Mouse (Mus musculus): Measurements from ENCODE around the gene Pecam1. TPM values are rescaled to one million over a fixed set of nuclear protein-coding genes. Genes with fewer than 3 reads are reported as not detected.

Pecam1 gene
- polyA plus RNA-seq, 1 experiment from 2014 or later, result 46.8 TPM

DNA sequence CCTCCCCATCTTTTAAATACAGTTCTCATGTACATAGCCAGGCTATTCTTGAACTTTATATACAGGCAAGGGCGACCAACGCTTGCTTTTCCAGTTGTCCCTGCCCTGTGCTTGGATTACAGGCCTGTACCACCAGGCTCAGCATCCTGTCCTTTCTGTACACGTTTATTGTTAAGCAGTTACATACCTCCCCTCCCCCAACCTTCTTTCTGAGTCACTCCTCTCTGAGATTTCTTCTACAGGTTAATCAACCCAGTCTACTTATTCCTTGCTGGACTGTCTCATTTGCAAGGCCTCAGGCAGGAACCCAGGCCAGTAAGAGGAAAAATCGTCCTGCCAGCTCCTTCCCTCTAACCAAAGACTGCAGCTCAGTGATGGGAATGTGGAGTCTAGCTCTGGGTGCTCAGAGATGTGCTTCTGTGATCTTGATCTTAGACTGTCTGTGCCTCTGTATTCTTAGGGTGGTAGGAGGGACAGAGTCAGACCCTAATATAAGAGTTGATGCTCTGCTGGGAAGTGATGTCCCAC lies 79.4 kb downstream of the Pecam1 start:
- Histone ChIP-seq H3K9me3 (ENCODE audit: control insufficient read depth, low read length) (no peaks in the 10 kb centered on the region), H3K9ac (ENCODE audit: low read depth, low read length) (no peak overlapping the region), H3K27ac (ENCODE audit: low read depth, low read length) (no peak overlapping the region), H3K4me1 (ENCODE audit: control insufficient read depth, insufficient read depth, low read length) (peaks cover 20% of the 10 kb centered on the region; the same call in 1 of the 2 replicates), H3K36me3 (ENCODE audit: control insufficient read depth, insufficient read depth, low read length) (no peaks in the 10 kb centered on the region), H3K4me2 (replicated peaks; ENCODE audit: low read depth, low read length) (no peak overlapping the region), H3K27me3 (ENCODE audit: control insufficient read depth, insufficient read depth, low read length) (no peaks in the 10 kb centered on the region), H3K4me3 (ENCODE audit: low read length) (no peak overlapping the region)
- WGBS, result 65% methylated on average over 4 of the region's 4 CpGs
- no peak for ATAC-seq (ENCODE audit: low FRiP score, low TSS enrichment)

DNA sequence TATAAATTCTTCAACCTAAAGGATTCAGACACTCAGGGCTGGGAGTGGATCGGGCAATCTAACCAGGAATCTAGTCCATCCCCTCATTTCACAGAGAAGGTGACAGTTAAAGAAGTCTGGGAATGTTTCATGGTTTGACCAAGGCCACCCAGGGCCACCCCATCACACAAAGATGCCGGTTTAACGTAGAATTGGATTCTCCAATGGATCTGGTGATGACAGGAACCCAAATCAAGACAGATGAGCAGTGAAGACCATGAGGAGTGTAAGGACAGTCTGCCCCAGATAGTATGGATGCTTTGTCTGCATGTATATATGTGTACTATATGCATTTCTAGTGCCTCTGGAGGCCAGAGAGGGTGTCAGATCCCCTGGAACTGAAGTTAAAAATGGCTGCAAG lies 80.2 kb downstream of the Pecam1 start:
- H3K9me3 ChIP-seq (ENCODE audit: control insufficient read depth, low read length), result no peaks in the 10 kb centered on the region
- 78% methylated on average over 3 of the region's 3 CpGs for WGBS
- H3K4me3 ChIP-seq (ENCODE audit: low read length), result no peak overlapping the region
- no peaks in the 10 kb centered on the region for H3K27me3 ChIP-seq (ENCODE audit: control insufficient read depth, insufficient read depth, low read length)
- no peak overlapping the region for H3K9ac ChIP-seq (ENCODE audit: low read depth, low read length)
- no peak overlapping the region for H3K4me2 ChIP-seq (replicated peaks; ENCODE audit: low read depth, low read length)
- no peaks in the 10 kb centered on the region for H3K36me3 ChIP-seq (ENCODE audit: control insufficient read depth, insufficient read depth, low read length)
- H3K27ac ChIP-seq (ENCODE audit: low read depth, low read length), result no peak overlapping the region
- no peak for ATAC-seq (ENCODE audit: low FRiP score, low TSS enrichment)
- peaks cover 20% of the 10 kb centered on the region; the same call in 1 of the 2 replicates for H3K4me1 ChIP-seq (ENCODE audit: control insufficient read depth, insufficient read depth, low read length)

DNA sequence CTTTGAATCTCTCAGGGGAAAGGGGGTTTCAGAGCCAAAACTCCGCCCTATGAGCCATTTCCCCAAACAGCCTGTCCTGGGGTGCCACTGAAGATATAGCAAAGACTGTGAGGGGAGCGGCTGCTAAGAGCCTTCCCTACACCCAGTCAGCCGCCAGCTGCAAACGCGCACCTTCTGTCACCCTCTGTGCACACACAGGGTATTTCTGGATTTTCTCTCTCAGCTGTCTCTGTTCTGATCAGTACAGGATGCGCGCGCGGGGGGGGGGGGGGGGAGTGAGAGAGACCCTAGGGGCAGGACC lies 80.6 kb downstream of the Pecam1 start:
- Histone ChIP-seq H3K9me3 (ENCODE audit: control insufficient read depth, low read length) (no peaks in the 10 kb centered on the region), H3K4me2 (replicated peaks; ENCODE audit: low read depth, low read length) (no peak overlapping the region), H3K9ac (ENCODE audit: low read depth, low read length) (no peak overlapping the region), H3K36me3 (ENCODE audit: control insufficient read depth, insufficient read depth, low read length) (no peaks in the 10 kb centered on the region), H3K27me3 (ENCODE audit: control insufficient read depth, insufficient read depth, low read length) (no peaks in the 10 kb centered on the region), H3K4me1 (ENCODE audit: control insufficient read depth, insufficient read depth, low read length) (peaks cover 17% of the 10 kb centered on the region; the same call in 1 of the 2 replicates), H3K27ac (ENCODE audit: low read depth, low read length) (no peak overlapping the region; the same call in 1 of the 2 replicates), H3K4me3 (ENCODE audit: low read length) (no peak overlapping the region)
- 43% methylated on average over 8 of the region's 9 CpGs for WGBS
- ATAC-seq (ENCODE audit: low FRiP score, low TSS enrichment), result no peak

- Histone ChIP-seq H3K9me3 (ENCODE audit: control insufficient read depth, low read length) (no peaks in the 10 kb centered on the region), H3K9ac (ENCODE audit: low read depth, low read length) (no peak overlapping the region), H3K4me2 (replicated peaks; ENCODE audit: low read depth, low read length) (no peak overlapping the region), H3K4me1 (ENCODE audit: control insufficient read depth, insufficient read depth, low read length) (peaks cover 11% of the 10 kb centered on the region; the same call in 1 of the 2 replicates), H3K27me3 (ENCODE audit: control insufficient read depth, insufficient read depth, low read length) (no peaks in the 10 kb centered on the region), H3K4me3 (ENCODE audit: low read length) (no peak overlapping the region), H3K36me3 (ENCODE audit: control insufficient read depth, insufficient read depth, low read length) (no peaks in the 10 kb centered on the region), H3K27ac (ENCODE audit: low read depth, low read length) (no peak overlapping the region)
- 47% methylated on average over 8 of the region's 8 CpGs for WGBS
- no peak for ATAC-seq (ENCODE audit: low FRiP score, low TSS enrichment)
Measured at GRCm38 (mm10) chr11:106669102-106669872, 81.1 kb downstream of the Pecam1 start.

DNA sequence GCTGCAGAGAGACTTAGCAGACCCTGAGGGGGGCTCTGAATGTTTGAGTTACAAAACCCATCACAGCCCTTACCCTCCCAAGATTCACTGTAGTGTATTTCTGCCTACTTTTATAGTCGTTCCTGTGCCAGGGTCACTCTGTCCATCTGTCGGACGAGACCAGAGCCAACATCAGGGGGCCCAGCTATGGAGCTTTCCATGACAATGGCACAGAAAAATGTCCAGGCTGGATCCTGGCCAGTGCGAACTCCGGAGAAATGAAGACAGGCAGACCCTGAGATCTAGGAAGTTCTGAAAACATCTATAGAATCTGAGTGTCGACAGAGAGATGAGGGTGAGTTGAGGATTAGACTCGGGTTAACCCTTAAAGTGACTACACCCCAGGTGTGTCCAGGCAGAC lies 82.1 kb downstream of the Pecam1 start:
- ATAC-seq (ENCODE audit: low FRiP score, low TSS enrichment), result no peak
- no peak overlapping the region for H3K4me3 ChIP-seq (ENCODE audit: low read length)
- H3K27ac ChIP-seq (ENCODE audit: low read depth, low read length), result no peak overlapping the region
- H3K9me3 ChIP-seq (ENCODE audit: control insufficient read depth, low read length), result no peaks in the 10 kb centered on the region
- no peaks in the 10 kb centered on the region for H3K36me3 ChIP-seq (ENCODE audit: control insufficient read depth, insufficient read depth, low read length)
- 0 out of 2 replicates have a peak, but pooled peaks cover 4% of the 10 kb centered on the region for H3K4me1 ChIP-seq (ENCODE audit: control insufficient read depth, insufficient read depth, low read length)
- WGBS, result 71% methylated on average over 7 of the region's 7 CpGs
- H3K27me3 ChIP-seq (ENCODE audit: control insufficient read depth, insufficient read depth, low read length), result no peaks in the 10 kb centered on the region
- no peak overlapping the region for H3K4me2 ChIP-seq (replicated peaks; ENCODE audit: low read depth, low read length)
- no peak overlapping the region for H3K9ac ChIP-seq (ENCODE audit: low read depth, low read length)

GRCm38 (mm10) chr11:106667855-106668254 lies 82.6 kb downstream of the Pecam1 start:
- H3K4me1 ChIP-seq (ENCODE audit: control insufficient read depth, insufficient read depth, low read length), result 0 out of 2 replicates have a peak, but pooled peaks cover 4% of the 10 kb centered on the region

DNA sequence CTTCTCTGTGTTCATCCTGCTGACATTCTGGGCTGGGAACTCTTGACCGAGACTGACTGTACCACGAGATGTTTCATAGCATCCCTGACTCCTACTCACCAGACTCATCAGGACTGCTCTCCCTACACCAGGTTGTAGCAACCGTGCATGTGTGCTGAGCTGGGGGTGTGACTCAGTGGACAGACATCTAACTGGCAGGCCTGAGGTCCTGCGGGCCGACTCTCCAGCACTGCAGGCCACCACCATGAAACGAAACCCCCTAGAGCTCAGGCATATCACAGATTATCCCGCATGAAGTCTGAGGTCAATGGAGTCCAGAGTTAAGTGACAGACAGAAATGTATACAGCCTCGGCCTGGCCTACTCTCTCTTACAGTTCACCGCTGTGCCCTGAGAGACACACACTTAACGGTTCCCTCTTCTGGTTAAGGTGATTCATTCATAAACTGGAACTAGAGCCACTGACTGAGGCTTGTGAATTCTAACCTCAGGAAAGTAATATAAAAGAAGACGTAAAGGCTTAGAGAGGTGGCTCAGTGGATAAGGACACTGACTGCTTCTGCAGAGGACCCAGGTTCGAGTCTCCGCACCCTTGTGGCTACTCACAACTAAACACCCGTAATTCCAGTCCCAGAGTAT lies 83.8 kb downstream of the Pecam1 start:
- ATAC-seq (ENCODE audit: low FRiP score, low TSS enrichment), result no peak
- WGBS, result 85% methylated on average over 14 of the region's 14 CpGs
- 0 out of 2 replicates have a peak, but pooled peaks cover 4% of the 10 kb centered on the region for H3K4me1 ChIP-seq (ENCODE audit: control insufficient read depth, insufficient read depth, low read length)
- no peak overlapping the region for H3K9ac ChIP-seq (ENCODE audit: low read depth, low read length)
- H3K27ac ChIP-seq (ENCODE audit: low read depth, low read length), result no peak overlapping the region
- H3K4me3 ChIP-seq (ENCODE audit: low read length), result no peak overlapping the region
- no peak overlapping the region for H3K4me2 ChIP-seq (replicated peaks; ENCODE audit: low read depth, low read length)
- no peaks in the 10 kb centered on the region for H3K9me3 ChIP-seq (ENCODE audit: control insufficient read depth, low read length)
- no peaks in the 10 kb centered on the region for H3K36me3 ChIP-seq (ENCODE audit: control insufficient read depth, insufficient read depth, low read length)
- no peaks in the 10 kb centered on the region for H3K27me3 ChIP-seq (ENCODE audit: control insufficient read depth, insufficient read depth, low read length)

More at GRCm38 (mm10) chr11:106667855-106668254, 82.6 kb downstream of the Pecam1 start:
- no peaks in the 10 kb centered on the region for H3K36me3 ChIP-seq (ENCODE audit: control insufficient read depth, insufficient read depth, low read length)
- 83% methylated on average over 11 of the region's 11 CpGs for WGBS
- no peak overlapping the region for H3K9ac ChIP-seq (ENCODE audit: low read depth, low read length)
- no peak overlapping the region for H3K4me2 ChIP-seq (replicated peaks; ENCODE audit: low read depth, low read length)
- no peak overlapping the region for H3K4me3 ChIP-seq (ENCODE audit: low read length)
- no peak overlapping the region for H3K27ac ChIP-seq (ENCODE audit: low read depth, low read length)
- no peaks in the 10 kb centered on the region for H3K9me3 ChIP-seq (ENCODE audit: control insufficient read depth, low read length)
- H3K27me3 ChIP-seq (ENCODE audit: control insufficient read depth, insufficient read depth, low read length), result no peaks in the 10 kb centered on the region
- ATAC-seq (ENCODE audit: low FRiP score, low TSS enrichment), result no peak

- Histone ChIP-seq H3K4me2 (replicated peaks; ENCODE audit: low read depth, low read length) (no peak overlapping the region), H3K36me3 (ENCODE audit: control insufficient read depth, insufficient read depth, low read length) (no peaks in the 10 kb centered on the region), H3K4me3 (ENCODE audit: low read length) (no peak overlapping the region), H3K27ac (ENCODE audit: low read depth, low read length) (no peak overlapping the region), H3K27me3 (ENCODE audit: control insufficient read depth, insufficient read depth, low read length) (no peaks in the 10 kb centered on the region), H3K9ac (ENCODE audit: low read depth, low read length) (no peak overlapping the region), H3K4me1 (ENCODE audit: control insufficient read depth, insufficient read depth, low read length) (0 out of 2 replicates have a peak, but pooled peaks cover 5% of the 10 kb centered on the region), H3K9me3 (ENCODE audit: control insufficient read depth, low read length) (no peaks in the 10 kb centered on the region)
- WGBS, result 85% methylated on average over 2 of the region's 2 CpGs
- no peak for ATAC-seq (ENCODE audit: low FRiP score, low TSS enrichment)
Measured at GRCm38 (mm10) chr11:106665841-106666240, 84.6 kb downstream of the Pecam1 start.

DNA sequence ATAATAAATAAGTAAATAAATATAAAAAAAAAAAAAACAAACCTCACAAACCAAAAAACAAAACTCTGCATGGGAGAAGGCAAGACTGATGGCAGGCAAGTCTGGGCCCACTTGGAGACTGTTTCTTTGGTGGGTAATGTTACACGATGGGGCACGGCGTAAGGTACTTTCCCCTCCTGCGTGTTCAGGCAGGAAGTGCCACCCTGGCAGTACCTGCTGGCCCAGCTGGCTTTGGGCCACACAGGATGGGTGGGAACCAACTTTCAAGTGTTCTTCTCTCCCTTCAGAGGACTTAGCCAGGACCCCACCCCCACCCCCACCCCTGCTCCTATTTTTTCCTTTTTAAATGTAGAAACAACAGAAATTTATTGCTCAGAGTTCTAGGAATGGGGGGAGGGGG lies 85.1 kb downstream of the Pecam1 start:
- H3K27ac ChIP-seq (ENCODE audit: low read depth, low read length), result no peak overlapping the region
- H3K4me2 ChIP-seq (replicated peaks; ENCODE audit: low read depth, low read length), result no peak overlapping the region
- no peak overlapping the region for H3K4me3 ChIP-seq (ENCODE audit: low read length)
- WGBS, result 85% methylated on average over 4 of the region's 4 CpGs
- no peaks in the 10 kb centered on the region for H3K9me3 ChIP-seq (ENCODE audit: control insufficient read depth, low read length)
- no peak overlapping the region for H3K9ac ChIP-seq (ENCODE audit: low read depth, low read length)
- peaks cover 10% of the 10 kb centered on the region; the same call in 1 of the 2 replicates for H3K4me1 ChIP-seq (ENCODE audit: control insufficient read depth, insufficient read depth, low read length)
- no peaks in the 10 kb centered on the region for H3K36me3 ChIP-seq (ENCODE audit: control insufficient read depth, insufficient read depth, low read length)
- ATAC-seq (ENCODE audit: low FRiP score, low TSS enrichment), result no peak
- H3K27me3 ChIP-seq (ENCODE audit: control insufficient read depth, insufficient read depth, low read length), result no peaks in the 10 kb centered on the region

Data from kidney, embryonic 14.5 days (tissue).